Mouse (Mus musculus) erythroblast, embryonic 14.5 days (primary cell): ENCODE data around the gene Rheb.

ENCODE experiments used
- GATA1 ChIP-seq: IDR thresholded peaks from 2 replicates; pipeline ENCODE4 v1.6.1; 2012; ENCODE audit warnings: low read length, inconsistent platforms, mixed read lengths
- TAL1 ChIP-seq: IDR thresholded peaks from 3 replicates; pipeline ENCODE4 v1.6.1; 2012; ENCODE audit warnings: low read length, inconsistent platforms, mixed read lengths

DNA sequence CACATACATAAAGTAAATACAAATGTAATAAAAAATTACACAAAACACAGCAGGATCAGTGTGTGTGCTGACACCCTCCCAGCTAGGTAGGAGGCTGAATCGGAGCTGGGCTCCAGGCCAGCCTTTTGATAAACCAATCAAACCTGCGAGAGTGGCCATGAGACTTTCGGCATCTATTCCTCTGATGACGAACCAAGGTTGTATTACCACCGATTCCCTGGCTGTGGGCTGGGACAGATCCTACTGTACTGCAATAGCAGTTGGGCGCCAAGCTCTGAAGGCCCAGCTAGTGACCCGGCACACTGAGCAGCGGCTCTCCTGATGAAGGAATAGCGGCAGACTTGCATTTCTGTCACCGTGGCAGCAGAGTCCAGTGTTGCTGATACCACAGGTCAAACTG is 43.8 kb downstream of the Rheb start:
- no peak for TF ChIP-seq TAL1
- TF ChIP-seq GATA1: no peak
